Mouse (Mus musculus) embryonic facial prominence, embryonic 11.5 days (tissue): ENCODE measurements around the gene Mmadhc. TPM values are rescaled to one million over a fixed set of nuclear protein-coding genes. Genes with fewer than 3 reads are reported as not detected.
A peak's percentile ranks its signal among the peaks of the same experiment; 100 is the strongest.

ENCODE experiments used
- ATAC-seq: fragments of 200-750 bp; cut with Nextera tagmentation; replicated peaks from 2 replicates; pipeline ENCODE4 v1.8.0; 2017; ENCODE audit warnings: low read depth; ENCODE audit not compliant: insufficient number of reproducible peaks, low FRiP score, low TSS enrichment
- DNase-seq: peaks from one replicate; pipeline ENCODE4 v3.0.0-alpha.2; 2015; ENCODE audit warnings: low spot score
- H3K27ac ChIP-seq: fragments of 300-500 bp; sonication (generic); replicated peaks from 2 replicates; pipeline ENCODE4 v1.5.1; 2014; ENCODE audit warnings: mild to moderate bottlenecking, low read depth, low read length, control low read depth
- H3K27me3 ChIP-seq: fragments of 300-500 bp; sonication (generic); 2 replicates; pipeline ENCODE4 v1.6.1; 2014; ENCODE audit warnings: mild to moderate bottlenecking, low read length, moderate library complexity, mixed read lengths; ENCODE audit not compliant: control insufficient read depth, insufficient read depth
- H3K36me3 ChIP-seq: fragments of 300-500 bp; sonication (generic); replicated peaks from 2 replicates; pipeline ENCODE4 v1.6.1; 2014; ENCODE audit warnings: low read depth, mild to moderate bottlenecking, low read length, moderate library complexity, mixed read lengths; ENCODE audit not compliant: control insufficient read depth, insufficient read depth
- H3K4me1 ChIP-seq: fragments of 300-500 bp; sonication (generic); 2 replicates; pipeline ENCODE4 v1.6.1; 2014; ENCODE audit warnings: low read length, mixed read lengths; ENCODE audit not compliant: control insufficient read depth, insufficient read depth
- H3K4me2 ChIP-seq: fragments of 300-500 bp; sonication (generic); 2 replicates; pipeline ENCODE4 v1.6.1; 2014; ENCODE audit warnings: low read depth, mild to moderate bottlenecking, control low read depth, low read length, moderate library complexity
- H3K4me3 ChIP-seq: fragments of 300-500 bp; sonication (generic); 2 replicates; pipeline ENCODE4 v1.5.1; 2014; ENCODE audit warnings: low read depth, low read length, control low read depth
- H3K9ac ChIP-seq: fragments of 300-500 bp; sonication (generic); replicated peaks from 2 replicates; pipeline ENCODE4 v1.6.1; 2014; ENCODE audit warnings: mild to moderate bottlenecking, control low read depth, low read length
- H3K9me3 ChIP-seq: fragments of 300-500 bp; sonication (generic); replicated peaks from 2 replicates; pipeline ENCODE4 v1.6.1; 2016; ENCODE audit warnings: mild to moderate bottlenecking, low read length, inconsistent platforms, mixed read lengths; ENCODE audit not compliant: control insufficient read depth
- WGBS: fragments of 180-500 bp; shearing (Covaris S2); extraction: QIAGEN DNeasy Blood & Tissue Kit; methylation state at CpG from one replicate; pipeline ENCODE4 v1.1.7; 2014; 5-methylcytosine and 5-hydroxymethylcytosine counted together
- polyA plus RNA-seq: library from polyadenylated mRNA; unstranded; fragments of >200 nt; fragmentation: Nextera tagmentation; extraction: Ambion mirVana; gene quantifications from 2 replicates; pipeline ENCODE4 v1.2.1, GENCODE M21; 2014

Gene Mmadhc
- polyA plus RNA-seq, 1 experiment from 2014 or later = 170 TPM

- Histone ChIP-seq H3K9me3 (no peaks in the 10 kb centered on the region), H3K27ac (no peak overlapping the region), H3K4me3 (no peak overlapping the region), H3K4me2 (no peak overlapping the region), H3K36me3 (peaks cover 3% of the 10 kb centered on the region; the same call in 1 of the 2 replicates), H3K27me3 (no peaks in the 10 kb centered on the region), H3K4me1 (no peaks in the 10 kb centered on the region), H3K9ac (no peak overlapping the region)
- 77% methylated on average over 5 of the region's 5 CpGs for WGBS
- no peak for DNase-seq
- no peak for ATAC-seq
Observed at GRCm38 (mm10) chr2:50284040-50284439, 12.6 kb downstream of the Mmadhc start.

GRCm38 (mm10) chr2:50276715-50277114, 19.9 kb downstream of the Mmadhc start:
- Histone ChIP-seq H3K4me2 (no peak overlapping the region), H3K4me1 (no peaks in the 10 kb centered on the region), H3K4me3 (no peak overlapping the region), H3K27ac (no peak overlapping the region), H3K36me3 (peaks cover 7% of the 10 kb centered on the region; the same call in 1 of the 2 replicates), H3K9me3 (no peaks in the 10 kb centered on the region), H3K27me3 (no peaks in the 10 kb centered on the region), H3K9ac (no peak overlapping the region)
- WGBS = 41% methylated on average over 10 of the region's 10 CpGs
- ATAC-seq (no peak), DNase-seq (no peak)

GRCm38 (mm10) chr2:50273415-50273814, 23.2 kb downstream of the Mmadhc start:
- no peak for DNase-seq
- no peak for ATAC-seq
- WGBS = 71% methylated on average over 6 of the region's 6 CpGs
- Histone ChIP-seq H3K4me3 (no peak overlapping the region), H3K4me1 (no peaks in the 10 kb centered on the region), H3K36me3 (peaks cover 4% of the 10 kb centered on the region; the same call in 1 of the 2 replicates), H3K9ac (no peak overlapping the region), H3K4me2 (no peak overlapping the region), H3K27ac (no peak overlapping the region), H3K9me3 (no peaks in the 10 kb centered on the region), H3K27me3 (no peaks in the 10 kb centered on the region)

- 49% methylated on average over 5 of the region's 5 CpGs for WGBS
- DNase-seq (peak; percentile 74), ATAC-seq (no peak)
- no peak overlapping the region for H3K9ac ChIP-seq
- H3K36me3 ChIP-seq = no peaks in the 10 kb centered on the region
- H3K27ac ChIP-seq = no peak overlapping the region
- H3K4me2 ChIP-seq = no peak overlapping the region
- no peaks in the 10 kb centered on the region for H3K27me3 ChIP-seq
- no peaks in the 10 kb centered on the region for H3K9me3 ChIP-seq
- no peak overlapping the region for H3K4me3 ChIP-seq
- no peaks in the 10 kb centered on the region for H3K4me1 ChIP-seq
Observed at GRCm38 (mm10) chr2:50272165-50272564, 24.4 kb downstream of the Mmadhc start.

- H3K4me3 ChIP-seq = no peak overlapping the region
Observed at GRCm38 (mm10) chr2:50268514-50268913, 28.1 kb downstream of the Mmadhc start.

GRCm38 (mm10) chr2:50267046-50267445, 29.6 kb downstream of the Mmadhc start:
- DNase-seq (no peak), ATAC-seq (no peak)
- H3K4me2 ChIP-seq = no peak overlapping the region
- no peaks in the 10 kb centered on the region for H3K27me3 ChIP-seq
- no peak overlapping the region for H3K4me3 ChIP-seq
- H3K36me3 ChIP-seq = no peaks in the 10 kb centered on the region
- no peaks in the 10 kb centered on the region for H3K4me1 ChIP-seq
- H3K9me3 ChIP-seq = no peaks in the 10 kb centered on the region
- no peak overlapping the region for H3K9ac ChIP-seq
- no peak overlapping the region for H3K27ac ChIP-seq

More at GRCm38 (mm10) chr2:50268514-50268913, 28.1 kb downstream of the Mmadhc start:
- Histone ChIP-seq H3K27ac (no peak overlapping the region), H3K9me3 (no peaks in the 10 kb centered on the region), H3K4me2 (no peak overlapping the region), H3K27me3 (no peaks in the 10 kb centered on the region), H3K9ac (no peak overlapping the region), H3K4me1 (no peaks in the 10 kb centered on the region), H3K36me3 (no peaks in the 10 kb centered on the region)
- no peak for DNase-seq
- 55% methylated on average over 2 of the region's 2 CpGs for WGBS
- no peak for ATAC-seq

GRCm38 (mm10) chr2:50265215-50265785, 31.3 kb downstream of the Mmadhc start:
- WGBS = 49% methylated on average over 2 of the region's 2 CpGs
- Histone ChIP-seq H3K4me2 (no peak overlapping the region), H3K27ac (no peak overlapping the region), H3K4me1 (no peaks in the 10 kb centered on the region), H3K27me3 (no peaks in the 10 kb centered on the region), H3K4me3 (no peak overlapping the region), H3K9me3 (no peaks in the 10 kb centered on the region), H3K36me3 (no peaks in the 10 kb centered on the region), H3K9ac (no peak overlapping the region)
- no peak for DNase-seq
- no peak for ATAC-seq

- Histone ChIP-seq H3K4me1 (no peaks in the 10 kb centered on the region), H3K4me3 (no peak overlapping the region), H3K4me2 (no peak overlapping the region), H3K9me3 (no peaks in the 10 kb centered on the region), H3K9ac (no peak overlapping the region), H3K36me3 (no peaks in the 10 kb centered on the region), H3K27ac (no peak overlapping the region), H3K27me3 (no peaks in the 10 kb centered on the region)
- DNase-seq (no peak), ATAC-seq (no peak)
- 72% methylated on average over 6 of the region's 6 CpGs for WGBS
Observed at GRCm38 (mm10) chr2:50264059-50264458, 32.5 kb downstream of the Mmadhc start.
